Mouse (Mus musculus): ENCODE data around the gene Nol10.

GRCm38 (mm10) chr12:17317970-17318369, 30.3 kb upstream of the Nol10 start:
- TF ChIP-seq CTCF (IDR thresholded peaks at IDR 0.05; ENCODE audit: borderline replicate concordance, control insufficient read depth, extremely low read depth, insufficient read depth, low read length, poor library complexity), result no peak
- TF ChIP-seq POLR2A (IDR thresholded peaks at IDR 0.05; ENCODE audit: control insufficient read depth, extremely low read depth, insufficient read depth, low read length, poor library complexity), result no peak
